Mouse (Mus musculus) thymus, adult 18-20 months (tissue): Measurements from ENCODE around the gene Cox18.
A peak's percentile ranks its signal among the peaks of the same experiment; 100 is the strongest.
"Not testable (repeated sequence)": the region's sequence is repeated elsewhere in the genome, so short reads cannot be mapped to it uniquely, and the experiment has no call there.

ENCODE experiments used
- DNase-seq, 2 experiments: peaks; one replicate each; pipeline ENCODE4 v3.0.0; 2022; ENCODE audit warnings: mixed read lengths in 2 of 2

Cox18 gene

GRCm38 (mm10) chr5:90223534-90224381 is at the start of gene Cox18:
Cox18 (minus strand) TSS chr5:90224001.
- peak; percentile 99 for DNase-seq

- not testable (repeated sequence) for DNase-seq
Observed at GRCm38 (mm10) chr5:90262230-90262629, 38.4 kb upstream of the Cox18 start.

GRCm38 (mm10) chr5:90257023-90257422 is 33.2 kb upstream of the Cox18 start:
- no peak for DNase-seq

GRCm38 (mm10) chr5:90247503-90247902 is 23.7 kb upstream of the Cox18 start:
- DNase-seq, result no peak

GRCm38 (mm10) chr5:90246987-90247386 is 23.2 kb upstream of the Cox18 start:
- DNase-seq, result no peak

- no peak for DNase-seq
Observed at GRCm38 (mm10) chr5:90246567-90246966, 22.8 kb upstream of the Cox18 start.

GRCm38 (mm10) chr5:90245416-90245815 is 21.6 kb upstream of the Cox18 start:
- DNase-seq, result no peak

- DNase-seq, result no peak
Observed at GRCm38 (mm10) chr5:90235217-90235616, 11.4 kb upstream of the Cox18 start.

GRCm38 (mm10) chr5:90233305-90233704 is 9.5 kb upstream of the Cox18 start:
- DNase-seq, result no peak

GRCm38 (mm10) chr5:90229760-90230159 is 6.0 kb upstream of the Cox18 start:
- no peak for DNase-seq

- DNase-seq, result no peak
Observed at GRCm38 (mm10) chr5:90226696-90227095, 2.9 kb upstream of the Cox18 start.

GRCm38 (mm10) chr5:90224730-90225129 is 929 bp upstream of the Cox18 start:
- DNase-seq, result no peak

- DNase-seq, result peak in 1 of 2 experiments; percentile 10
Observed at GRCm38 (mm10) chr5:90222937-90223336, 864 bp downstream of the Cox18 start.

- DNase-seq, result no peak
Observed at GRCm38 (mm10) chr5:90217791-90218190, 6.0 kb downstream of the Cox18 start.

- DNase-seq, result no peak
Observed at GRCm38 (mm10) chr5:90217226-90217625, 6.6 kb downstream of the Cox18 start.

- DNase-seq, result no peak
Observed at GRCm38 (mm10) chr5:90213356-90213755, 10.4 kb downstream of the Cox18 start.

- DNase-seq, result no peak
Observed at GRCm38 (mm10) chr5:90203168-90203567, 20.6 kb downstream of the Cox18 start.

- DNase-seq, result no peak
Observed at GRCm38 (mm10) chr5:90202447-90203117, 21.2 kb downstream of the Cox18 start.

GRCm38 (mm10) chr5:90199922-90200632 is 23.7 kb downstream of the Cox18 start:
- no peak for DNase-seq

- no peak for DNase-seq
Observed at GRCm38 (mm10) chr5:90194831-90195230, 29.0 kb downstream of the Cox18 start.

GRCm38 (mm10) chr5:90182782-90183181 is 41.0 kb downstream of the Cox18 start:
- DNase-seq, result no peak

GRCm38 (mm10) chr5:90179094-90179493 is 44.7 kb downstream of the Cox18 start:
- no peak for DNase-seq

GRCm38 (mm10) chr5:90178116-90178515 is 45.7 kb downstream of the Cox18 start:
- DNase-seq, result no peak
